Mouse (Mus musculus): ENCODE measurements around the gene Astl. TPM values are rescaled to one million over a fixed set of nuclear protein-coding genes. Genes with fewer than 3 reads are reported as not detected.

The Astl gene
- polyA plus RNA-seq, 2 experiments, result not detected

GRCm38 (mm10) chr2:127369703-127370376 lies 31.4 kb downstream of the Astl start:
- H3K4me2 ChIP-seq (ENCODE audit: low read depth), result peak overlapping the region; percentile 79
- TF ChIP-seq EP300 (IDR thresholded peaks at IDR 0.05; ENCODE audit: low read depth), result no peak
- TF ChIP-seq CTCF (IDR thresholded peaks at IDR 0.05; ENCODE audit: low read depth), result no peak
- peak overlapping the region; percentile 86 for H3K27ac ChIP-seq
- WGBS (ENCODE audit: insufficient replicate concordance), result 54% methylated on average over 5 of the region's 5 CpGs
- peak overlapping the region; percentile 86 for H3K9ac ChIP-seq (replicated peaks)
- H3K4me1 ChIP-seq (replicated peaks; ENCODE audit: control insufficient read depth in 2 of 2, insufficient read depth in 2 of 2, low read length in 1 of 2), result peaks cover 74 to 90% of the 10 kb centered on the region in 2 experiments
- peak overlapping the region; percentile 63 to 77 for H3K4me3 ChIP-seq (ENCODE audit: insufficient read depth in 1 of 2, low read depth in 2 of 2, low read length in 2 of 2)
- peaks cover 23% of the 10 kb centered on the region for H3K36me3 ChIP-seq (replicated peaks; ENCODE audit: control insufficient read depth, insufficient read depth, low read depth)
- no peaks in the 10 kb centered on the region for H3K9me3 ChIP-seq (ENCODE audit: control insufficient read depth, low read length)
- ATAC-seq (ENCODE audit: insufficient read depth) (no peak), DNase-seq (ENCODE audit: low read depth in 3 of 3, low spot score in 3 of 3) (no peak)
- peaks cover 13% of the 10 kb centered on the region for H3K27me3 ChIP-seq (ENCODE audit: control insufficient read depth, insufficient read depth, low read length)

- peak overlapping the region; percentile 79 for H3K4me2 ChIP-seq (ENCODE audit: low read depth)
- 20% methylated on average over 9 of the region's 9 CpGs for WGBS (ENCODE audit: insufficient replicate concordance)
- H3K27ac ChIP-seq, result peak overlapping the region; percentile 86
- peak overlapping the region; percentile 63 to 77 for H3K4me3 ChIP-seq (ENCODE audit: insufficient read depth in 1 of 2, low read depth in 2 of 2, low read length in 2 of 2)
- peaks cover 15% of the 10 kb centered on the region for H3K36me3 ChIP-seq (replicated peaks; ENCODE audit: control insufficient read depth, insufficient read depth, low read depth)
- peaks cover 4% of the 10 kb centered on the region for H3K27me3 ChIP-seq (ENCODE audit: control insufficient read depth, insufficient read depth, low read length)
- H3K4me1 ChIP-seq (replicated peaks; ENCODE audit: control insufficient read depth in 2 of 2, insufficient read depth in 2 of 2, low read length in 1 of 2), result peaks cover 82 to 95% of the 10 kb centered on the region in 2 experiments
- TF ChIP-seq EP300 (IDR thresholded peaks at IDR 0.05; ENCODE audit: low read depth) (peak; percentile 80), CTCF (IDR thresholded peaks at IDR 0.05; ENCODE audit: low read depth) (no peak)
- H3K9ac ChIP-seq (replicated peaks), result peak overlapping the region; percentile 86
- H3K9me3 ChIP-seq (ENCODE audit: control insufficient read depth, low read length), result no peaks in the 10 kb centered on the region
- ATAC-seq (ENCODE audit: insufficient read depth) (peak; percentile 90), DNase-seq (ENCODE audit: low read depth in 3 of 3, low spot score in 3 of 3) (peak; percentile 81 to 84 (median 84))
Measured at GRCm38 (mm10) chr2:127370561-127371483, 32.4 kb downstream of the Astl start.

- peak; percentile 58 to 75 (median 67) for DNase-seq (ENCODE audit: low read depth in 3 of 3, low spot score in 3 of 3)
- peaks cover 14% of the 10 kb centered on the region for H3K36me3 ChIP-seq (replicated peaks; ENCODE audit: control insufficient read depth, insufficient read depth, low read depth)
- peak; percentile 77 for ATAC-seq (ENCODE audit: insufficient read depth)
- H3K4me1 ChIP-seq (replicated peaks; ENCODE audit: control insufficient read depth in 2 of 2, insufficient read depth in 2 of 2, low read length in 1 of 2), result peaks cover 86 to 93% of the 10 kb centered on the region in 2 experiments
- peak overlapping the region; percentile 12 to 63; a peak in 3 of 4 replicates for H3K4me3 ChIP-seq (ENCODE audit: insufficient read depth in 1 of 2, low read depth in 2 of 2, low read length in 2 of 2)
- H3K27ac ChIP-seq, result peak overlapping the region; percentile 86
- H3K9me3 ChIP-seq (ENCODE audit: control insufficient read depth, low read length), result no peaks in the 10 kb centered on the region
- no peaks in the 10 kb centered on the region; the same call in 1 of the 2 replicates for H3K27me3 ChIP-seq (ENCODE audit: control insufficient read depth, insufficient read depth, low read length)
- peak overlapping the region; percentile 60 for H3K9ac ChIP-seq (replicated peaks)
- WGBS (ENCODE audit: insufficient replicate concordance), result 33% methylated on average over 1 of the region's 1 CpGs
- no peak for TF ChIP-seq EP300 (IDR thresholded peaks at IDR 0.05; ENCODE audit: low read depth)
- TF ChIP-seq CTCF (IDR thresholded peaks at IDR 0.05; ENCODE audit: low read depth), result no peak
- peak overlapping the region; percentile 79 for H3K4me2 ChIP-seq (ENCODE audit: low read depth)
Measured at GRCm38 (mm10) chr2:127371484-127371861, 33.0 kb downstream of the Astl start.

- ATAC-seq (ENCODE audit: insufficient read depth) (no peak), DNase-seq (ENCODE audit: low read depth in 3 of 3, low spot score in 3 of 3) (no peak)
- H3K27ac ChIP-seq, result peak overlapping the region; percentile 86
- H3K4me3 ChIP-seq (ENCODE audit: insufficient read depth in 1 of 2, low read depth in 2 of 2, low read length in 2 of 2), result no peak overlapping the region
- peak overlapping the region; percentile 79 for H3K4me2 ChIP-seq (ENCODE audit: low read depth)
- H3K9me3 ChIP-seq (ENCODE audit: control insufficient read depth, low read length), result no peaks in the 10 kb centered on the region
- peak overlapping the region; percentile 60 for H3K9ac ChIP-seq (replicated peaks)
- H3K27me3 ChIP-seq (ENCODE audit: control insufficient read depth, insufficient read depth, low read length), result no peaks in the 10 kb centered on the region
- H3K36me3 ChIP-seq (replicated peaks; ENCODE audit: control insufficient read depth, insufficient read depth, low read depth), result peaks cover 11% of the 10 kb centered on the region
- peaks cover 86 to 94% of the 10 kb centered on the region in 2 experiments for H3K4me1 ChIP-seq (replicated peaks; ENCODE audit: control insufficient read depth in 2 of 2, insufficient read depth in 2 of 2, low read length in 1 of 2)
- WGBS (ENCODE audit: insufficient replicate concordance), result 57% methylated on average over 2 of the region's 2 CpGs
- no peak for TF ChIP-seq EP300 (IDR thresholded peaks at IDR 0.05; ENCODE audit: low read depth)
- no peak for TF ChIP-seq CTCF (IDR thresholded peaks at IDR 0.05; ENCODE audit: low read depth)
Measured at GRCm38 (mm10) chr2:127372082-127372481, 33.6 kb downstream of the Astl start.
